Mouse (Mus musculus) small intestine, adult 2 months (tissue): ENCODE measurements around the gene Eepd1. TPM values are rescaled to one million over a fixed set of nuclear protein-coding genes. Genes with fewer than 3 reads are reported as not detected.

ENCODE experiments used
- H3K27ac ChIP-seq: fragments of 200-500 bp; 2 replicates; pipeline ENCODE4 v1.5.1; 2012; ENCODE audit warnings: low read depth, low read length, control low read depth, inconsistent platforms; ENCODE audit not compliant: insufficient read depth
- H3K27me3 ChIP-seq: fragments of 200-500 bp; 2 replicates; pipeline ENCODE4 v1.6.1; 2012; ENCODE audit warnings: mild to moderate bottlenecking, moderate library complexity, low read length, inconsistent platforms; ENCODE audit not compliant: control insufficient read depth, insufficient read depth
- H3K36me3 ChIP-seq: fragments of 200-500 bp; 2 replicates; pipeline ENCODE4 v1.6.1; 2012; ENCODE audit warnings: mild to moderate bottlenecking, low read length, control low read depth, inconsistent platforms; ENCODE audit not compliant: control insufficient read depth, insufficient read depth
- H3K4me1 ChIP-seq: fragments of 200-500 bp; 2 replicates; pipeline ENCODE4 v1.6.1; 2012; ENCODE audit warnings: low read length, inconsistent platforms, mixed read lengths; ENCODE audit not compliant: control insufficient read depth, insufficient read depth, insufficient read length
- H3K4me3 ChIP-seq: fragments of 200-500 bp; 2 replicates; pipeline ENCODE4 v1.5.1; 2012; ENCODE audit warnings: low read depth, mild to moderate bottlenecking, control low read depth, inconsistent platforms, low read length, moderate library complexity
- CTCF ChIP-seq: fragments of 200-500 bp; IDR thresholded peaks from 2 replicates; pipeline ENCODE4 v1.5.1; 2012; ENCODE audit warnings: low read depth, mild to moderate bottlenecking, control low read depth, inconsistent platforms, low read length, moderate library complexity, mixed read lengths; ENCODE audit not compliant: insufficient replicate concordance, insufficient read length; ENCODE audit errors: extremely low read depth
- POLR2A ChIP-seq: fragments of 200-500 bp; IDR thresholded peaks from 2 replicates; pipeline ENCODE4 v1.6.1; 2012; ENCODE audit warnings: low read depth, mild to moderate bottlenecking, control low read depth, inconsistent platforms, low read length, moderate library complexity
- WGBS: fragments of 180-500 bp; shearing (Covaris S2); methylation state at CpG from one replicate; pipeline ENCODE4 v1.1.7; 2018; 5-methylcytosine and 5-hydroxymethylcytosine counted together
- polyA plus RNA-seq: library from polyadenylated mRNA; depleted of rRNA; stranded (reverse); fragments of >200 nt; gene quantifications from 2 replicates; pipeline ENCODE4 v1.2.3, GENCODE M21; 2012

The Eepd1 gene
- polyA plus RNA-seq, 1 experiment: 22.7 TPM

DNA sequence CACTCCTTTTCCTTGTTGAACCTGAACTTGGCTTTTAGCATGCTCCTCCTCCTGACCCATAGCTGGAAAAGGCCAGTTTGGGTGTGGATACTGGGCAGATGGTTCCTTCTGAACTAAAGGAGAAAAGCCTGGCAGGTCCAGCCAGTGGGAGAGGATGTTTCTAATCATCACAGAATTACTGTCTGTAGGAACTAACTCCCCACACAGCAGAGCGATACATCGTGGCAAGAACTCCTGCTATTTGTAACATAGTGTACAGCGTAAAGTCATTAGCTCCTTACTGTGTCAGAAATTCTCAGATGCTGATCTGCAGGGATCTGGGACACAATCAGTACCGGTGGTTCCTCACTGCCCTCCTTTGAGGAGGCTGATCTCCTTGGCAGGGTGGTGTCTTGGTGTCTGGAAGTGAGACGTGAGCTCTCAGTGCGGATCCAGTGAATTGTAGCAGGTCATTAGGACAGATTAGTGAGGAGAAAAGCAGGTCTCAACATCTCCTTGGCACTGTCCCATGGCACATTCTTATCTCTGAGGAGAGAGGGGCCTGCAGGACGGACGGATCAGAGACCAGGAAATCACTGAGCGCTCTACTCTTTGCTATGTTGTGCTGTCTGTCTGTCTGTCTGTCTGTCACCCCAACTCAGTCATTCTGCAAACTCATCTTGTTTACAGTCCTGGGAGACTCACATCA lies 2.7 kb downstream of the Eepd1 start:
- H3K36me3 ChIP-seq: 0 out of 2 replicates have a peak, but pooled peaks cover 2% of the 10 kb centered on the region
- TF ChIP-seq CTCF (no peak), POLR2A (no peak)
- H3K4me1 ChIP-seq: peaks cover 24% of the 10 kb centered on the region
- no peak overlapping the region for H3K27ac ChIP-seq
- H3K4me3 ChIP-seq: peak overlapping the region; percentile 49
- H3K27me3 ChIP-seq: no peaks in the 10 kb centered on the region
- 61% methylated on average over 9 of the region's 9 CpGs for WGBS

DNA sequence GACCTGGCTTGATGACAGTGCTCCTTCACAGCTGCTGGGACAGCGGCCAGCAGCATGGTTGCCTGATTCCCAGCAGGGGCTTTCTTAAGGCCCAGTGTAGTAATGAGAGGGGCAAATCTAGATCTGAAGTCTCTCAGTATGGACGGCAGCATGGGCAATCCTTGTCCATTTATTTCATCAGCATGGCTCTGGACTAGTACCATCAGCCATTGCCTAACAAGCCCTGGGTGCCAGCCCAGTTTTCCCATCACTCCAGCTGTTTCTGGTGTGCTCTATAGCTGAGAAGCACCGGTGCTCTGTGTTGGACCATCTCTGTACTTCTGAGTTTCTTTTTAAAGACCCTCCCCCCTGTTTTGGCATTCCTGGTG lies 3.3 kb downstream of the Eepd1 start:
- no peaks in the 10 kb centered on the region for H3K27me3 ChIP-seq
- 73% methylated on average over 3 of the region's 3 CpGs for WGBS
- H3K4me1 ChIP-seq: peaks cover 28% of the 10 kb centered on the region
- H3K27ac ChIP-seq: no peak overlapping the region
- TF ChIP-seq CTCF (no peak), POLR2A (no peak)
- peak overlapping the region; percentile 49 for H3K4me3 ChIP-seq
- H3K36me3 ChIP-seq: 0 out of 2 replicates have a peak, but pooled peaks cover 2% of the 10 kb centered on the region

DNA sequence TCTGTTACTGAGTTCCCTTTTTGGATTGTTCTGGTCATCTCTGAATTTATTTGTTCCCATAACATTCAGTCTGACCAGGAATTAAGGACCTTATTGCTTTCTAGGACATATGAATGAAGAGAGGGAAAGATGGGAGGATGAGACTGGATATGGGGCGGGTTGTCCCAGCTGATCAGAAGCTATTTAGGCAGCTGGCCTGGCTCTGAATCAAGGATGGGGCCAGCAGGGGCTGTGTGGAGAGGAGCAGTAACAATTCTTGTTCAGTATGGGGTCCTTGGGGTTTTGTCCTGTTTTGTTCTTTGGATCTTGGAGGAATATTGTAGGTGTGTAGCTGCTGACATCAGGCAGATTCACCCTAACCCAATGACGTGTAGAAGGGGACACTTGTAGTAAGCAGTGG lies 3.7 kb downstream of the Eepd1 start:
- H3K27ac ChIP-seq: no peak overlapping the region
- 0 out of 2 replicates have a peak, but pooled peaks cover 2% of the 10 kb centered on the region for H3K36me3 ChIP-seq
- no peaks in the 10 kb centered on the region for H3K27me3 ChIP-seq
- no peak for TF ChIP-seq POLR2A
- TF ChIP-seq CTCF: no peak
- no peak overlapping the region for H3K4me3 ChIP-seq
- peaks cover 29% of the 10 kb centered on the region for H3K4me1 ChIP-seq
- 90% methylated on average over 2 of the region's 2 CpGs for WGBS

DNA sequence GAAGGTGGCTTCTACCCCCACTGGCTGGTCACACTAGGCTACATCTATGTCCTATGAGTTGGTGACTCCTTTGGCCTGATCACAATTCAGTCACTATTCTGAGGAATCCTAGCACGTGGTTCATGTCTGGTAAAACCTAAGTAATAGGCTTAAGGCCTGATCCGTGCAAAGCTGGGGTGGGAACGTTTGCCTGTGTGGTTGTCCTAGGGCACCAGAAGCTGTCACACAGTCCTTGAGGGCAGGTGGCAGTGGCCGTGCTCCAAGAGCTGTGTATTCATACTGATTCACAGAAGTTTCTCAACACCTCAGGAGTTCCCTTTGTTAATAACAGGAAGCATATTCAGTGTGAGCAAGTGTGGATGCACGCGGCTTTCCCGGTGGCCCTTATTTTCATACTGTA lies 4.1 kb downstream of the Eepd1 start:
- Histone ChIP-seq H3K36me3 (0 out of 2 replicates have a peak, but pooled peaks cover 2% of the 10 kb centered on the region), H3K4me1 (peaks cover 29% of the 10 kb centered on the region), H3K4me3 (no peak overlapping the region), H3K27ac (no peak overlapping the region), H3K27me3 (no peaks in the 10 kb centered on the region)
- TF ChIP-seq CTCF (no peak), POLR2A (no peak)
- WGBS: 75% methylated on average over 7 of the region's 7 CpGs

DNA sequence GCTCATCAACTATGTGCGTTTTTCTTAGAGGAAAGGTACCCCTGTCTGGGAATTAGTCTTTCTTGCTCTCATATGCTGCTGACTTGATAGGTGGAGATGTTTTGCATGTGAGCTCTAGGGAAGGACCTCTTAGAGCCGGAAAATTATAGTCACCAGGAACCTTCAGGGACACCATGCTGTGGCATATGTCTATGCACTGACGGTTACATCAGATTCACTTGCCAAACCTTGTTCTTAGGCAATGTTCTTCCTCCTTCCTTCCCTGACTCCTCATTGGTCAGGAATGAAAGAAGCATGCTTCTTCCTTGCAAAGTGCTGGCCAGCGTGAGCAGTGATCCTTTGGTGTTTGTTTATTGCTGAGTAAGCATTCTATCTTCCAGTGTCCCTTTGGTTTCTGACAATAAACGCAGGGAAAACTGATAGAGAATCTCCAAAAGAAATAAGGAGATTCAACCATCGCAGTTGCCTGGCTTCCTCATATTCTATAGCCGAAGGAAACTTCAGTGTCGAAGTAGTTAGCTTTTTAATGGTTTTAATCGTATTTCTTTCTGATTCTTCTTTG lies 5.0 kb downstream of the Eepd1 start:
- no peak overlapping the region for H3K27ac ChIP-seq
- TF ChIP-seq POLR2A (no peak), CTCF (no peak)
- no peaks in the 10 kb centered on the region for H3K27me3 ChIP-seq
- H3K36me3 ChIP-seq: peaks cover 3% of the 10 kb centered on the region; the same call in 1 of the 2 replicates
- 81% methylated on average over 9 of the region's 9 CpGs for WGBS
- H3K4me1 ChIP-seq: peaks cover 31% of the 10 kb centered on the region
- no peak overlapping the region for H3K4me3 ChIP-seq

DNA sequence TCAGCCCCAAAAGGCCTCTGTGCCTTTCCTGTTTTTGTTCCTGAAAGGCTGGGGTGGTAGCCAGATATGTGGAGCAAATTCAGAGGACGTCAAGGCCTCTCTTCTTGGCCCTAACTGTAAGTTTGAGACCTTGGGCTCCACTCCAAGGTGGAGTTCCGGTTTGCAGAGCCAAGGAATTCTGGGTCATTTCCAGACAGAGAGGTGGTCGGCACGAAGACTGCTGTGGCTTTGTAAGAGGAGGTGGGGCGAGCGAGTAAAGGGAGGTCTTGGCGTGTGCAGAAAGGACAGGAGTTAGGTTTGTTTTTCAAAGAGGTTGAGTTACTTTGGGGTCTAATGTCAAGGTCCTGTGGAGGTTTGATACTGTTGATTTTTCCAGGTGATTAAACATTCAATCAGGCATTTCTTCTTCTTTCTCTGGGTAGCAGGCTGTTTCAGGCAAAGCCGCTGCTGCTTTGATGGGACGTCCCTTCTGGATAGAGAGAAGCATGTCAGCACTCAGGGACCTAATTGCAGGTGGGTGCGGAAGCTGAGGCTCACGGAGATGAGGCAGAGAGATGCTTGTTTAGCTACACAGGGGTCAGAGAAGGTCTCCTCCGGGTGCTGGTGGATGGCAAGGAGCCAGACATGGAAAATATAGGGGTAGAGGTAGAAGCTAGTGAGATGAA lies 6.2 kb downstream of the Eepd1 start:
- peaks cover 30% of the 10 kb centered on the region for H3K4me1 ChIP-seq
- H3K4me3 ChIP-seq: no peak overlapping the region
- H3K36me3 ChIP-seq: peaks cover 3% of the 10 kb centered on the region; the same call in 1 of the 2 replicates
- no peaks in the 10 kb centered on the region for H3K27me3 ChIP-seq
- WGBS: 64% methylated on average over 12 of the region's 12 CpGs
- TF ChIP-seq CTCF: no peak
- no peak for TF ChIP-seq POLR2A
- peak overlapping the region; percentile 85 for H3K27ac ChIP-seq

DNA sequence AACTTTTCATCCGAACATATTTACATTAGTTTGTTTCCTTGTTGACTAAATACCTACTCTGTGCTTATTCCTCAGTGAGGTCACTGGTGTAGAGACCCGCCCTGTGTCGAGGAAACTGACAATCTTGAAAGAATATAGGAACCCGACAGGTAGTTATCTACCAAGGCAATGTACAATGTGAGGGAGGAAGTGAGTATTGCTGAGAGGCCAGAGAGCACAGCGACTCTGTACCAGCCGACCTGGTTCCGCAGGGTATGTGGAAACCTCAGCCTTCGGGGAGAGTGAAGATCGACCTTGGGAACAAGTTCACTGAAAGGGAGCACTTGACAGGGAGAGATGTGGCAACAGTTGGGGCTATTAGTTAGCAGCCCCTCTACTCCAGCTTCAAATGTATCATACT lies 7.2 kb downstream of the Eepd1 start:
- WGBS: 30% methylated on average over 9 of the region's 9 CpGs
- Histone ChIP-seq H3K4me1 (peaks cover 23% of the 10 kb centered on the region; the same call in 1 of the 2 replicates), H3K27me3 (no peaks in the 10 kb centered on the region)

More for the DNA sequence above, 7.2 kb downstream of the Eepd1 start:
- no peak for TF ChIP-seq POLR2A
- TF ChIP-seq CTCF: no peak
- H3K4me3 ChIP-seq: no peak overlapping the region
- peak overlapping the region; percentile 85 for H3K27ac ChIP-seq
- H3K36me3 ChIP-seq: peaks cover 3% of the 10 kb centered on the region; the same call in 1 of the 2 replicates
